Mouse (Mus musculus) liver, postnatal 0 days (tissue): Measurements from ENCODE around the gene Aph1c.

Experiments
- CTCF ChIP-seq: sonication (generic); IDR thresholded peaks from 2 replicates; pipeline ENCODE4 v1.5.1; 2016; ENCODE audit warnings: antibody characterized with exemption, low read depth
- EP300 ChIP-seq: IDR thresholded peaks from 2 replicates; pipeline ENCODE4 v1.6.1; 2016; ENCODE audit warnings: antibody characterized with exemption, low read depth, mild to moderate bottlenecking

DNA sequence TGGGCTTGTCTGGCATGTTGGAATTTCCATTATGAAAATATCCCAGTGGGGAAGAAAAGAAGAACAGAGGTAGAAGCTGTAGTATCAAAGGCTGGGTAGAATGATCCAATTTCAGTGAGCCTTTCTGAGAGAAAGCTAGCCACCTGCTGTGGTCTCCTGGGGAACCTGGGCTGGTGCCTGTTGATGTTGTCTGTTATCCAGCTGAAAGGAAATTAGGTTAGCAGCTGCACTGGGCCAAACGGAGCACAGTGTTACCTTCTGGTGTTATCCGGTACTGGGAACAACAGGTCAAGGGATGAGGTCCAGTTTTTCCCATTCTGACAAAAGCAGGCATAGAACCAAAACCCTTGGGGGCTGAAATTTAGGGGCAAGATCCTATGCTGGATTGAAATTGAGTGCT is 21.1 kb downstream of the Aph1c start:
- TF ChIP-seq EP300 (no peak), CTCF (no peak)
